Mouse (Mus musculus) neural tube, embryonic 13.5 days (tissue): ENCODE measurements around the gene Cyp3a57. TPM values are rescaled to one million over a fixed set of nuclear protein-coding genes. Genes with fewer than 3 reads are reported as not detected.

ENCODE experiments used
- ATAC-seq: fragments of 200-750 bp; cut with Nextera tagmentation; 2 replicates; pipeline ENCODE4 v1.8.0; 2017; ENCODE audit warnings: low read depth, mild to moderate bottlenecking, moderate TSS enrichment, moderate library complexity
- H3K27ac ChIP-seq: fragments of 300-500 bp; sonication (generic); replicated peaks from 2 replicates; pipeline ENCODE4 v1.5.1; 2015; ENCODE audit warnings: moderate library complexity, mild to moderate bottlenecking, inconsistent platforms
- H3K27me3 ChIP-seq: fragments of 300-500 bp; sonication (generic); 2 replicates; pipeline ENCODE4 v1.6.1; 2015; ENCODE audit warnings: mild to moderate bottlenecking, inconsistent platforms
- H3K36me3 ChIP-seq: fragments of 300-500 bp; sonication (generic); 2 replicates; pipeline ENCODE4 v1.6.1; 2015; ENCODE audit warnings: mild to moderate bottlenecking, inconsistent platforms
- H3K4me1 ChIP-seq: fragments of 300-500 bp; sonication (generic); replicated peaks from 2 replicates; pipeline ENCODE4 v1.6.1; 2015; ENCODE audit warnings: inconsistent platforms
- H3K4me2 ChIP-seq: fragments of 300-500 bp; sonication (generic); 2 replicates; pipeline ENCODE4 v1.6.1; 2015; ENCODE audit warnings: inconsistent platforms, mild to moderate bottlenecking, moderate library complexity
- H3K4me3 ChIP-seq: fragments of 300-500 bp; sonication (generic); 2 replicates; pipeline ENCODE4 v1.5.1; 2015; ENCODE audit warnings: mild to moderate bottlenecking, inconsistent platforms
- H3K9ac ChIP-seq: fragments of 300-500 bp; sonication (generic); 2 replicates; pipeline ENCODE4 v1.6.1; 2015; ENCODE audit warnings: moderate library complexity, mild to moderate bottlenecking, inconsistent platforms
- H3K9me3 ChIP-seq: fragments of 300-500 bp; sonication (generic); 2 replicates; pipeline ENCODE4 v1.6.1; 2016; ENCODE audit warnings: inconsistent platforms
- WGBS: fragments of 180-500 bp; shearing (Covaris S2); methylation state at CpG from one replicate; pipeline ENCODE4 v1.1.7; 2015; 5-methylcytosine and 5-hydroxymethylcytosine counted together
- polyA plus RNA-seq: library from polyadenylated mRNA; unstranded; fragments of >200 nt; fragmentation: Nextera tagmentation; extraction: Ambion mirVana; gene quantifications from 2 replicates; pipeline ENCODE4 v1.2.1, GENCODE M21; 2015

Cyp3a57 gene
- polyA plus RNA-seq, 1 experiment from 2014 or later = not detected

DNA sequence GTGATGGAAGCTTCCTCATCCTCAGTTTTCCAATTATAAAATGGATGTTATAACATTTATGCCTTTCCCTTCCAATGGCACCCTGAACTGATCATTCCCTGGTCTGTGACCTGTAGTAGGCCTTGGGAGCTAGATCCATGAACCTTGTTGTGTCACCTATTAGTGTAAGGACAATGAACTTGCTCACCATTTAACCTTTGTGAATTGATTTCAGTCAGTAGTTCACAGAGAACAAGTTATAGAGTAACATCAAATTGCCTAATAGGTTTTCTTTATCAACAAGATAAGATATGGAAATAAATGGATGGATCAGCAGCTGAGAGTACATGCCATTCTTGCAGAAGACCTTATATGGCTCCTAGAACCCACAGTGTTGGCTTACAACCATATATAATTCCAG, 85.9 kb downstream of the Cyp3a57 start:
- Histone ChIP-seq H3K4me2 (no peak overlapping the region), H3K36me3 (no peaks in the 10 kb centered on the region), H3K27me3 (no peaks in the 10 kb centered on the region), H3K9me3 (peaks cover 37% of the 10 kb centered on the region), H3K4me1 (no peaks in the 10 kb centered on the region), H3K4me3 (no peak overlapping the region), H3K27ac (no peak overlapping the region), H3K9ac (no peak overlapping the region)
- ATAC-seq = no peak

DNA sequence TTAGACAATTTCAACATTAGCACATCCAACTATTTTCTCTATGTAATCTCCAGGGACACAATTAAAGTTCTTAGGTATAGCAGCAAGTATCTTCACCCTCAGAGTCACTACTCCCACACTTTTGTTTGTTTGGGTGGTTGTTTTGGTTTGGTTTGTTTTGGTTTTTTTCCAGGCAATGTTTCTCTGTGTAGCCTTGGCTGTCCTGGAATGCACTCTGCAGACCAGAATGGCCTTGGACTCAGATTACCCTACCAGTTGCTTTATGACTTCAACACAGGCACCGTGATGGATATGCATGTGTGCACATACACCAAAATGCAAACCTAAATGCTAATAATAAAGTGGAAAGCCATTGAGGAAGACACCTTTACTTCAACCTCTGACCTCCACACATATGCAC, 88.6 kb downstream of the Cyp3a57 start:
- no peak overlapping the region for H3K4me3 ChIP-seq
- H3K36me3 ChIP-seq = no peaks in the 10 kb centered on the region
- no peak for ATAC-seq
- H3K9me3 ChIP-seq = peaks cover 29% of the 10 kb centered on the region
- 72% methylated on average over 1 of the region's 1 CpGs for WGBS
- no peaks in the 10 kb centered on the region for H3K4me1 ChIP-seq
- H3K9ac ChIP-seq = no peak overlapping the region
- no peaks in the 10 kb centered on the region for H3K27me3 ChIP-seq
- H3K27ac ChIP-seq = no peak overlapping the region
- no peak overlapping the region for H3K4me2 ChIP-seq

Other genes starting within 250 kb of the Cyp3a57 start
- 95.1 and 106 TPM in 2 replicates for gene Arpc1b, start 231.1 kb upstream of the Cyp3a57 start, polyA plus RNA-seq
- 108 and 123 TPM in 2 replicates for gene Pdap1, start 205.0 kb upstream of the Cyp3a57 start, polyA plus RNA-seq
- 206 and 223 TPM in 2 replicates for gene Bud31, start 204.9 kb upstream of the Cyp3a57 start, polyA plus RNA-seq
- gene Ptcd1, start 178.2 kb upstream of the Cyp3a57 start, polyA plus RNA-seq = 18.8 and 20.9 TPM in 2 replicates
- 47.7 and 48.9 TPM in 2 replicates for gene Cpsf4, start 178.1 kb upstream of the Cyp3a57 start, polyA plus RNA-seq
- gene Atp5j2, start 153.2 kb upstream of the Cyp3a57 start, polyA plus RNA-seq = 763 and 785 TPM in 2 replicates
- 13.6 and 14.6 TPM in 2 replicates for gene Zkscan14, start 143.4 kb upstream of the Cyp3a57 start, polyA plus RNA-seq
- gene Zkscan5, start 140.7 kb upstream of the Cyp3a57 start, polyA plus RNA-seq = 15.3 and 17.2 TPM in 2 replicates
- gene Zfp655, start 113.6 kb upstream of the Cyp3a57 start, polyA plus RNA-seq = 35.3 and 41.2 TPM in 2 replicates
- gene Zscan25, start 64.8 kb upstream of the Cyp3a57 start, polyA plus RNA-seq = 0.49 and 0.91 TPM in 2 replicates
- gene Cyp3a16, start 124.4 kb downstream of the Cyp3a57 start, polyA plus RNA-seq = not detected in 2 replicates
- not detected in 2 replicates for gene Cyp3a41b, start 239.5 kb downstream of the Cyp3a57 start, polyA plus RNA-seq